Mouse (Mus musculus) stomach, embryonic 16.5 days (tissue): Measurements from ENCODE around the gene Macrod2. TPM values are rescaled to one million over a fixed set of nuclear protein-coding genes. Genes with fewer than 3 reads are reported as not detected.

Experiments used
- ATAC-seq: fragments of 200-750 bp; cut with Nextera tagmentation; 2 replicates; pipeline ENCODE4 v1.8.0; 2017; ENCODE audit warnings: moderate number of reproducible peaks, moderate TSS enrichment; ENCODE audit not compliant: insufficient read depth, low FRiP score
- H3K27ac ChIP-seq: fragments of 300-500 bp; sonication (generic); 2 replicates; pipeline ENCODE4 v1.5.1; 2014; ENCODE audit warnings: low read length
- H3K27me3 ChIP-seq: fragments of 300-500 bp; sonication (generic); 2 replicates; pipeline ENCODE4 v1.6.1; 2014; ENCODE audit warnings: low read length, control low read depth, mixed read lengths; ENCODE audit not compliant: control insufficient read depth, insufficient read depth
- H3K36me3 ChIP-seq: fragments of 300-500 bp; sonication (generic); 2 replicates; pipeline ENCODE4 v1.6.1; 2014; ENCODE audit warnings: low read length; ENCODE audit not compliant: control insufficient read depth, insufficient read depth
- H3K4me1 ChIP-seq: fragments of 300-500 bp; sonication (generic); 2 replicates; pipeline ENCODE4 v1.6.1; 2014; ENCODE audit warnings: low read length, control low read depth, mixed read lengths; ENCODE audit not compliant: control insufficient read depth, insufficient read depth
- H3K4me2 ChIP-seq: fragments of 300-500 bp; sonication (generic); 2 replicates; pipeline ENCODE4 v1.6.1; 2014; ENCODE audit warnings: low read depth, low read length, mixed read lengths
- H3K4me3 ChIP-seq: fragments of 300-500 bp; sonication (generic); replicated peaks from 2 replicates; pipeline ENCODE4 v1.5.1; 2014; ENCODE audit warnings: mild to moderate bottlenecking, low read length
- H3K9ac ChIP-seq: fragments of 300-500 bp; sonication (generic); 2 replicates; pipeline ENCODE4 v1.6.1; 2014; ENCODE audit warnings: low read length
- H3K9me3 ChIP-seq: fragments of 300-500 bp; sonication (generic); replicated peaks from 2 replicates; pipeline ENCODE4 v1.6.1; 2016; ENCODE audit warnings: low read length, control low read depth; ENCODE audit not compliant: control insufficient read depth
- WGBS: fragments of 180-500 bp; shearing (Covaris S2); extraction: QIAGEN DNeasy Blood & Tissue Kit; methylation state at CpG from one replicate; pipeline ENCODE4 v1.1.7; 2014; 5-methylcytosine and 5-hydroxymethylcytosine counted together
- polyA plus RNA-seq: library from polyadenylated mRNA; unstranded; fragments of >200 nt; fragmentation: Nextera tagmentation; extraction: Ambion mirVana; gene quantifications from 2 replicates; pipeline ENCODE4 v1.2.1, GENCODE M21; 2015

Gene Macrod2
- polyA plus RNA-seq, 1 experiment from 2014 or later = 45.4 TPM

GRCm38 (mm10) chr2:142128109-142128508 is 1733.0 kb downstream of the Macrod2 start:
- ATAC-seq = no peak
- no peaks in the 10 kb centered on the region for H3K9me3 ChIP-seq
- no peaks in the 10 kb centered on the region for H3K4me1 ChIP-seq
- no peaks in the 10 kb centered on the region for H3K27me3 ChIP-seq
- H3K27ac ChIP-seq = no peak overlapping the region
- H3K9ac ChIP-seq = no peak overlapping the region
- 55% methylated on average over 3 of the region's 3 CpGs for WGBS
- no peak overlapping the region for H3K4me2 ChIP-seq
- H3K4me3 ChIP-seq = no peak overlapping the region
- H3K36me3 ChIP-seq = no peaks in the 10 kb centered on the region

- Histone ChIP-seq H3K9ac (no peak overlapping the region), H3K27me3 (no peaks in the 10 kb centered on the region), H3K36me3 (no peaks in the 10 kb centered on the region), H3K4me1 (no peaks in the 10 kb centered on the region), H3K4me2 (no peak overlapping the region), H3K27ac (no peak overlapping the region), H3K9me3 (no peaks in the 10 kb centered on the region), H3K4me3 (no peak overlapping the region)
- no peak for ATAC-seq
- WGBS = 83% methylated on average over 4 of the region's 4 CpGs
Observed at GRCm38 (mm10) chr2:142129166-142129565, 1734.1 kb downstream of the Macrod2 start.

GRCm38 (mm10) chr2:142149310-142149709 is 1754.2 kb downstream of the Macrod2 start:
- no peaks in the 10 kb centered on the region for H3K27me3 ChIP-seq
- no peak overlapping the region for H3K9ac ChIP-seq
- H3K4me3 ChIP-seq = no peak overlapping the region
- no peak for ATAC-seq
- H3K4me2 ChIP-seq = no peak overlapping the region
- no peak overlapping the region for H3K27ac ChIP-seq
- H3K36me3 ChIP-seq = no peaks in the 10 kb centered on the region
- H3K4me1 ChIP-seq = no peaks in the 10 kb centered on the region
- WGBS = 91% methylated on average over 2 of the region's 2 CpGs
- H3K9me3 ChIP-seq = no peaks in the 10 kb centered on the region

GRCm38 (mm10) chr2:142163506-142164275 is 1768.6 kb downstream of the Macrod2 start:
- no peaks in the 10 kb centered on the region for H3K4me1 ChIP-seq
- WGBS = 35% methylated on average over 10 of the region's 10 CpGs
- no peak overlapping the region for H3K4me3 ChIP-seq
- H3K36me3 ChIP-seq = no peaks in the 10 kb centered on the region
- H3K27ac ChIP-seq = no peak overlapping the region
- H3K9ac ChIP-seq = no peak overlapping the region
- H3K9me3 ChIP-seq = no peaks in the 10 kb centered on the region
- no peak overlapping the region for H3K4me2 ChIP-seq
- H3K27me3 ChIP-seq = no peaks in the 10 kb centered on the region
- no peak for ATAC-seq

- Histone ChIP-seq H3K4me1 (no peaks in the 10 kb centered on the region), H3K27me3 (no peaks in the 10 kb centered on the region), H3K9me3 (no peaks in the 10 kb centered on the region), H3K4me3 (no peak overlapping the region), H3K4me2 (no peak overlapping the region), H3K27ac (no peak overlapping the region), H3K36me3 (no peaks in the 10 kb centered on the region), H3K9ac (no peak overlapping the region)
- 53% methylated on average over 2 of the region's 2 CpGs for WGBS
- ATAC-seq = no peak
Observed at GRCm38 (mm10) chr2:142169649-142170048, 1774.5 kb downstream of the Macrod2 start.

- WGBS = 87% methylated on average over 3 of the region's 3 CpGs
- no peak overlapping the region for H3K4me3 ChIP-seq
Observed at GRCm38 (mm10) chr2:142172706-142173105, 1777.6 kb downstream of the Macrod2 start.

GRCm38 (mm10) chr2:142174039-142174438 is 1778.9 kb downstream of the Macrod2 start:
- H3K4me3 ChIP-seq = no peak overlapping the region
- no peaks in the 10 kb centered on the region for H3K9me3 ChIP-seq
- H3K27ac ChIP-seq = no peak overlapping the region
- no peak overlapping the region for H3K9ac ChIP-seq
- no peaks in the 10 kb centered on the region for H3K4me1 ChIP-seq
- no peaks in the 10 kb centered on the region for H3K27me3 ChIP-seq
- H3K36me3 ChIP-seq = no peaks in the 10 kb centered on the region
- H3K4me2 ChIP-seq = no peak overlapping the region
- no peak for ATAC-seq
- WGBS = 82% methylated on average over 2 of the region's 2 CpGs

More at GRCm38 (mm10) chr2:142172706-142173105, 1777.6 kb downstream of the Macrod2 start:
- Histone ChIP-seq H3K9me3 (no peaks in the 10 kb centered on the region), H3K4me1 (no peaks in the 10 kb centered on the region), H3K9ac (no peak overlapping the region), H3K4me2 (no peak overlapping the region), H3K36me3 (no peaks in the 10 kb centered on the region), H3K27me3 (no peaks in the 10 kb centered on the region), H3K27ac (no peak overlapping the region)
- no peak for ATAC-seq

- no peak overlapping the region for H3K4me3 ChIP-seq
- 63% methylated on average over 2 of the region's 2 CpGs for WGBS
- H3K4me1 ChIP-seq = no peaks in the 10 kb centered on the region
- no peaks in the 10 kb centered on the region for H3K36me3 ChIP-seq
- no peak overlapping the region for H3K9ac ChIP-seq
- H3K27me3 ChIP-seq = no peaks in the 10 kb centered on the region
- no peaks in the 10 kb centered on the region for H3K9me3 ChIP-seq
- no peak overlapping the region for H3K27ac ChIP-seq
- H3K4me2 ChIP-seq = no peak overlapping the region
- no peak for ATAC-seq
Observed at GRCm38 (mm10) chr2:142186922-142187321, 1791.8 kb downstream of the Macrod2 start.

GRCm38 (mm10) chr2:142187428-142187827 is 1792.3 kb downstream of the Macrod2 start:
- 71% methylated on average over 5 of the region's 5 CpGs for WGBS
- no peaks in the 10 kb centered on the region for H3K4me1 ChIP-seq
- H3K4me3 ChIP-seq = no peak overlapping the region
- no peak overlapping the region for H3K27ac ChIP-seq
- H3K36me3 ChIP-seq = no peaks in the 10 kb centered on the region
- H3K27me3 ChIP-seq = no peaks in the 10 kb centered on the region
- no peak overlapping the region for H3K4me2 ChIP-seq
- no peaks in the 10 kb centered on the region for H3K9me3 ChIP-seq
- ATAC-seq = no peak
- no peak overlapping the region for H3K9ac ChIP-seq
